Mouse (Mus musculus) hematopoietic multipotent progenitor cell, adult 10-12 weeks (in vitro differentiated cells): ENCODE data around the gene Gm12666. TPM values are rescaled to one million over a fixed set of nuclear protein-coding genes. Genes with fewer than 3 reads are reported as not detected.

ENCODE experiments used
- polyA plus RNA-seq: library from polyadenylated mRNA; stranded (reverse); fragments of >175 nt; gene quantifications from 2 replicates; pipeline ENCODE4 v1.2.3, GENCODE M21; 2012; ENCODE audit warnings: low replicate concordance

Gm12666 gene
- polyA plus RNA-seq, result 6.3 and 6.9 TPM in 2 replicates

DNA sequence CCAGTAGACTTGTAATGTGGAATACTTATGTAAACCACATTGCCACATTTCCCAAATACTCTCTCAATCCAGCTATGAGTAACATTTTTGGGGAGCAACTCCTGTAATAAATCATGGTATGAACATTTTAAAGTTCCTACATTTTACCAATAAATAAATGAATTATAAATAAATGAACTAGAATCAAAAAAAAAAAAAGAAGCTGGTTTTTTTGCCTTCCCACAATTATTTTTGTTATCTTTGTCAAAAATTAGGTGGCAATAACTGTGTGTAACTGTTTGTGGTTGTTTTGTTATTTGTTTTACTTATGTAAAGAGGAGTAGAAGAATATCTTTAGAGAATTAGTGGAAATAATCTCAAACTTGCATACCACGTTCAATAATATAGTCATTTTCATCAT is at the start of gene Gm12666:
TSS of gene Gm12666 (minus strand) at position 101 of the 400 bp plus-strand sequence.

DNA sequence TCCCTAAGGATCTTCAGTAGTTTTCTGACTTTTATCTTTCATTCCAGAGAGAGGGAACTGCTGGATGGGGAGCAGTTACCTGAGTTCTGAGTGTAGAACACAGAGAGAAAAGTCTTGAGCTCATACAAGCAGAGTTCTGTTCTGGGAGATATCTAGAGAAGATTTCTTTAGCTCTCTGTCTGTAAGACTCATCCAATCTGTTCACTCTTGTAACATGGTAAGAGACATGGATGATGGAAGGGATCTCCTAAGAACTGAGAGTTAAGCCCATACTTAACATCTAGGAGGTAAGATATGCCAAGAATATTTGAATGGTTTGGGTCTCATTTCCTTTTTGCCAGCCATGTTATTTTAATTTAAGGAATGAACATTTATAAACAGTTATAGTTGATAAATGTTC is 44.4 kb downstream of the Gm12666 start, which contains the start of gene Izumo3:
TSS of gene Izumo3 (minus strand) at position 101 of the 400 bp plus-strand sequence.

Other genes starting within 250 kb of the Gm12666 start
- gene Izumo3, start 44.5 kb downstream of the Gm12666 start, polyA plus RNA-seq, result not detected in 2 replicates